In the genomic region with DNA sequence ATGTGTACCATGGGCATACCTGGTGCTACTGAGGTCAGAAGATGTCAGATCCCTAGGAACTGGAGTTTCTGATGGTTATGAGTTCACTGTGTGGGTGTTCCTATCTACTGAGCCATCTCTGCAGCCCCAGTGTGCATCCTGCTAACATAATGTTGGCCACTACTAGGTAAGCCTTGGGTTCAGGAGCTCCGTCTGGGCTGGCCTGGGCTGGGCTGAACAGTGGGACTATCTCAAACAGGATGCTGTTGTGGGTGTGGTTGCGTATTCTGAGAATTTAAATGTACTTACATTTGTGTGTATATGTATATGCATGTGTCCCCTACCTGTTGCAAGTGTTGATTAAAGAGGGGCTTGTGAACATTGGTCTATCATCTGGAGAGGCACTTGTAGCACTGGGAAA, we compare ENCODE assay signal across 18 mouse cellular contexts.
"Had no signal": no experiment of that assay in that cellular context is flagged by ENCODE, and none has a peak within 500 bp of the region (broad histone marks: within the 10 kb centered on the region; RNA-seq: fewer than 3 reads in every experiment).

No protein-coding gene starts in this region.

- H3K4me2 ChIP-seq: intestine, embryonic 15.5 days; lung, embryonic 15.5 days; midbrain, embryonic 12.5 days; midbrain, embryonic 15.5 days; neural tube, embryonic 13.5 days had no signal

- H3K27ac ChIP-seq: intestine, embryonic 15.5 days; lung, embryonic 15.5 days; midbrain, embryonic 12.5 days; midbrain, embryonic 15.5 days; neural tube, embryonic 13.5 days had no signal

- H3K9ac ChIP-seq: intestine, embryonic 15.5 days; lung, embryonic 15.5 days; midbrain, embryonic 12.5 days; midbrain, embryonic 15.5 days; neural tube, embryonic 13.5 days had no signal

- DNase-seq: kidney, adult 11 months; kidney, adult 9 months; kidney, postnatal 14 days; kidney, postnatal 4 days; lung, adult 18-20 months; lung, postnatal 10 days; lung, postnatal 36 days; retina, postnatal 1 day; right cerebral cortex, postnatal 25 days; spleen, adult 18-20 months; thymus, adult 18-20 months; thymus, postnatal 36 days had no signal

- H3K4me1 ChIP-seq: intestine, embryonic 15.5 days; lung, embryonic 15.5 days; midbrain, embryonic 12.5 days; midbrain, embryonic 15.5 days; neural tube, embryonic 13.5 days had no signal

- H3K4me3 ChIP-seq: intestine, embryonic 15.5 days; lung, embryonic 15.5 days; midbrain, embryonic 12.5 days; midbrain, embryonic 15.5 days; myocyte; neural tube, embryonic 13.5 days had no signal

- ATAC-seq: intestine, embryonic 15.5 days; midbrain, embryonic 15.5 days had no signal

- H3K27me3 ChIP-seq: intestine, embryonic 15.5 days; lung, embryonic 15.5 days; midbrain, embryonic 12.5 days; midbrain, embryonic 15.5 days; neural tube, embryonic 13.5 days had no signal

- H3K9me3 ChIP-seq: intestine, embryonic 15.5 days; lung, embryonic 15.5 days; midbrain, embryonic 12.5 days; midbrain, embryonic 15.5 days; neural tube, embryonic 13.5 days had no signal
